In the genomic region with DNA sequence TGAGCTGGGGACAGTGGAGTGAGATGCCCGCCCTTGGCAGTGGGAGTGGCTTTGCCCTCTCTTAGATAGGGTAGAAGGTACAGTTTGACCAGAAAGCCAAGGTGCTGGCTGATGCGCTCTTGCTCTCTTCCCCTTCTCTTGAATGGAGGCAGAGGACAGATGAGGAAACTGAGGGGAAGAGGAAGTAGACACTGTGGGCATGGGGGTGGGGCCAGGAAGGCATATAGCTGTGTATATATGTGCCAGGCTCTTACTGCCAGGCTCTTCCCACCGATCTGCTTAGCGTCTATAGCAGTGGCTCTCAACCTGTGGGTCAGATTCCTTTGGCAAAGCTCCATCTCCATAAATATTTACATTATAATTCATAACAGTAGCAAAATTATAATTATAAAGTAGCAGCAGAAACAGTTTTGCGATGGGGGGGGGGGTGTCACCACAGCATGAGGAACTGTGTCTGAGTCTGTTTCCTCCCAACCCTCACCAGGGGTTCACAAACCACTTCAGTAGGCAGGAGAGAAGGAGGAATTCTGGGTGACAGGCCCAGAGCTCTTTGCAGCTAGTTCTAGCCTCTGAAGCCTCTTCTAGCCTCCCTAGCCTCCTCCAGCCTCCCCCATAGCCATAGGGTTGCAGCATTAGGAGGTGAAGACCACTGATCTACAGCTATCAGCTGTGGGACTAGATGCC, we compare ENCODE assay signal across 14 mouse cellular contexts. TPM values are rescaled to one million over a fixed set of nuclear protein-coding genes. Genes with fewer than 3 reads are reported as not detected.
DNase-seq lines count a peak whose midpoint lies in the region; ATAC-seq lines count a peak whose summit lies in the region.
"Had no signal": no experiment of that assay in that cellular context is flagged by ENCODE, and none has a peak within 500 bp of the region (broad histone marks: within the 10 kb centered on the region; RNA-seq: fewer than 3 reads in every experiment).

No protein-coding gene starts in this region.

- peaks cover 18% of the 10 kb centered on the region for H3K27me3 ChIP-seq in forebrain, embryonic 10.5 days (ENCODE audit: poor library complexity, severe bottlenecking)
- no peaks in the 10 kb centered on the region for H3K27me3 ChIP-seq in forebrain, embryonic 11.5 days (ENCODE audit: control insufficient read depth, insufficient read depth, low read length)
- no peaks in the 10 kb centered on the region for H3K27me3 ChIP-seq in neural tube, embryonic 13.5 days
- no peaks in the 10 kb centered on the region for H3K27me3 ChIP-seq in splenic B cell, adult 2 months (ENCODE audit: control insufficient read depth, insufficient read depth, low read length, poor library complexity, severe bottlenecking)
- H3K27me3 ChIP-seq: Patski had no signal

- no peaks in the 10 kb centered on the region for H3K36me3 ChIP-seq in forebrain, embryonic 10.5 days (replicated peaks)
- H3K36me3 ChIP-seq in forebrain, embryonic 11.5 days (ENCODE audit: control insufficient read depth, insufficient read depth, low read length), result no peaks in the 10 kb centered on the region
- H3K36me3 ChIP-seq in neural tube, embryonic 13.5 days, result no peaks in the 10 kb centered on the region
- H3K36me3 ChIP-seq in splenic B cell, adult 2 months (ENCODE audit: control insufficient read depth, insufficient read depth, low read length, poor library complexity, severe bottlenecking), result no peaks in the 10 kb centered on the region
- H3K36me3 ChIP-seq: kidney, embryonic 15.5 days had no signal

- 91% methylated on average over 5 of the region's 5 CpGs for WGBS in forebrain, embryonic 10.5 days
- 95% methylated on average over 5 of the region's 5 CpGs for WGBS in forebrain, embryonic 11.5 days
- 85% methylated on average over 5 of the region's 5 CpGs for WGBS in neural tube, embryonic 13.5 days

- no peak overlapping the region for H3K4me3 ChIP-seq in forebrain, embryonic 10.5 days
- no peak overlapping the region for H3K4me3 ChIP-seq in forebrain, embryonic 11.5 days (ENCODE audit: low read depth, low read length)
- H3K4me3 ChIP-seq in neural tube, embryonic 13.5 days, result no peak overlapping the region
- H3K4me3 ChIP-seq: erythroblast, embryonic 14.5 days; kidney, embryonic 15.5 days had no signal

- intact Hi-C loops in left cerebral cortex, postnatal 25 days (cut with DNase I), result no loop called here

- H3K4me2 ChIP-seq in forebrain, embryonic 11.5 days (ENCODE audit: low read depth, low read length, severe bottlenecking), result no peak overlapping the region
- H3K4me2 ChIP-seq in neural tube, embryonic 13.5 days, result no peak overlapping the region
- H3K4me2 ChIP-seq: kidney, embryonic 15.5 days had no signal

- ATAC-seq in forebrain, embryonic 11.5 days (replicated peaks; ENCODE audit: low FRiP score), result no peak
- no peak for ATAC-seq in neural tube, embryonic 13.5 days (ENCODE audit: low read depth)
- ATAC-seq: Patski had no signal

- H3K9ac ChIP-seq in forebrain, embryonic 11.5 days (ENCODE audit: low read length), result no peak overlapping the region
- H3K9ac ChIP-seq in neural tube, embryonic 13.5 days, result no peak overlapping the region
- H3K9ac ChIP-seq: kidney, embryonic 15.5 days had no signal

- peaks cover 5% of the 10 kb centered on the region; the same call in 1 of the 2 replicates for H3K9me3 ChIP-seq in forebrain, embryonic 10.5 days
- no peaks in the 10 kb centered on the region; the same call in 1 of the 2 replicates for H3K9me3 ChIP-seq in forebrain, embryonic 11.5 days (ENCODE audit: control insufficient read depth, low read length)
- H3K9me3 ChIP-seq in neural tube, embryonic 13.5 days, result no peaks in the 10 kb centered on the region
- H3K9me3 ChIP-seq: kidney, embryonic 15.5 days had no signal

- H3K27ac ChIP-seq in forebrain, embryonic 10.5 days, result peak overlapping the region; percentile 62; the same call in 1 of the 2 replicates
- H3K27ac ChIP-seq in forebrain, embryonic 11.5 days (ENCODE audit: low read depth, low read length), result no peak overlapping the region
- H3K27ac ChIP-seq in neural tube, embryonic 13.5 days (replicated peaks), result peak overlapping the region; percentile 10; the same call in 1 of the 2 replicates
- H3K27ac ChIP-seq: kidney, embryonic 15.5 days had no signal

- DNase-seq in forebrain, embryonic 10.5 days (ENCODE audit: extremely low spot score, low spot score), result no peak
- DNase-seq in forebrain, embryonic 11.5 days (ENCODE audit: low spot score), result no peak
- DNase-seq in neural tube, embryonic 10.5 days (ENCODE audit: extremely low spot score, low spot score), result no peak
- DNase-seq in lung, postnatal 36 days, result peak; percentile 67
- DNase-seq in splenic B cell, adult 2 months (ENCODE audit: low read depth, low spot score), result peak; percentile 59
- DNase-seq in left cerebral cortex, postnatal 25 days (ENCODE audit: low spot score in 2 of 2), result no peak
- DNase-seq in frontal cortex, adult 2 months (ENCODE audit: extremely low spot score in 1 of 2, low spot score in 1 of 2), result no peak
- DNase-seq: cerebellum, postnatal 10 days; heart, postnatal 14 days had no signal

- H3K4me1 ChIP-seq in forebrain, embryonic 10.5 days, result peaks cover 58% of the 10 kb centered on the region
- H3K4me1 ChIP-seq in forebrain, embryonic 11.5 days (replicated peaks; ENCODE audit: control insufficient read depth, insufficient read depth, low read length), result peaks cover 11% of the 10 kb centered on the region; the same call in 1 of the 2 replicates
- H3K4me1 ChIP-seq in neural tube, embryonic 13.5 days (replicated peaks), result peaks cover 49% of the 10 kb centered on the region

RNA-seq across cellular contexts. Expression of gene Lrp8, which starts 24.9 kb away (rescaled TPM):
- polyA plus RNA-seq in forebrain, embryonic 10.5 days (2016; fragmentation: Nextera tagmentation; extraction: Ambion mirVana), result 11.2 and 11.3 TPM in 2 replicates
- 33.9 and 36.6 TPM in 2 replicates for polyA plus RNA-seq in forebrain, embryonic 11.5 days (2014; fragmentation: Nextera tagmentation; extraction: Ambion mirVana)
- 51.2 and 54.3 TPM in 2 replicates for polyA plus RNA-seq in neural tube, embryonic 13.5 days (2015; fragmentation: Nextera tagmentation; extraction: Ambion mirVana)
- total RNA-seq in left cerebral cortex, postnatal 25 days (2021), result 100 to 1,000 TPM in 1 of 2 experiments, 10 to 100 TPM in 1; 83.4 to 107 TPM
- polyA plus RNA-seq in frontal cortex, adult 2 months (2012; rRNA removed), result 73.0 and 77.6 TPM in 2 replicates
- total RNA-seq: gastrocnemius, adult 8-10 months had no signal

Comparison
In these comparisons a context has a peak if more than half of its experiments do, and no peak if none do; other contexts are left out.
1. DNase-seq: peak in lung, postnatal 36 days (single experiment) and splenic B cell, adult 2 months (single experiment); none in forebrain, embryonic 10.5 days (single experiment), forebrain, embryonic 11.5 days (single experiment), neural tube, embryonic 10.5 days (single experiment), left cerebral cortex, postnatal 25 days (0 of 2) and frontal cortex, adult 2 months (0 of 2).